Mouse (Mus musculus) left cerebral cortex, adult 18-20 months (tissue): ENCODE results near the gene Syt12. TPM values are rescaled to one million over a fixed set of nuclear protein-coding genes. Genes with fewer than 3 reads are reported as not detected.

ENCODE experiments used
- DNase-seq, 2 experiments: peaks; one replicate each; pipeline ENCODE4 v3.0.0; 2021 to 2022; ENCODE audit warnings: low spot score in 2 of 2, mixed read lengths in 1 of 2
- total RNA-seq, 2 experiments: library from RNA; stranded (reverse); gene quantifications; 2 replicates each; pipeline ENCODE4 v1.2.3; 2021

The Syt12 gene
- total RNA-seq, 2 experiments from 2014 or later: 38.2 to 55.8 TPM

GRCm38 (mm10) chr19:4451098-4451497 lies 26.1 kb downstream of the Syt12 start:
- no peak for DNase-seq

GRCm38 (mm10) chr19:4450666-4451065 lies 26.6 kb downstream of the Syt12 start:
- DNase-seq: no peak

- DNase-seq: no peak
Measured at GRCm38 (mm10) chr19:4449230-4449629, 28.0 kb downstream of the Syt12 start.

GRCm38 (mm10) chr19:4447445-4447844 lies 29.8 kb downstream of the Syt12 start:
- DNase-seq: no peak

- no peak for DNase-seq
Measured at GRCm38 (mm10) chr19:4446661-4447420, 30.4 kb downstream of the Syt12 start.

- DNase-seq: peak; percentile 67 to 68
Measured at GRCm38 (mm10) chr19:4442408-4442807, 34.8 kb downstream of the Syt12 start.

- no peak for DNase-seq
Measured at GRCm38 (mm10) chr19:4441621-4442161, 35.6 kb downstream of the Syt12 start.

GRCm38 (mm10) chr19:4441090-4441591 lies 36.1 kb downstream of the Syt12 start:
- DNase-seq: peak in 1 of 2 experiments; percentile 48

GRCm38 (mm10) chr19:4440222-4440621 lies 37.0 kb downstream of the Syt12 start:
- no peak for DNase-seq

- DNase-seq: no peak
Measured at GRCm38 (mm10) chr19:4439161-4439801, 38.0 kb downstream of the Syt12 start, which contains the start of gene Rhod. Gene Rhod, minus strand, starts transcription at chr19:4439432.

- DNase-seq: no peak
Measured at GRCm38 (mm10) chr19:4438791-4439160, 38.5 kb downstream of the Syt12 start.

- no peak for DNase-seq
Measured at GRCm38 (mm10) chr19:4437886-4438285, 39.4 kb downstream of the Syt12 start.

- DNase-seq: no peak
Measured at GRCm38 (mm10) chr19:4436254-4436653, 41.0 kb downstream of the Syt12 start.

- DNase-seq: no peak
Measured at GRCm38 (mm10) chr19:4434999-4435398, 42.2 kb downstream of the Syt12 start.

GRCm38 (mm10) chr19:4433756-4434155 lies 43.5 kb downstream of the Syt12 start:
- DNase-seq: no peak

GRCm38 (mm10) chr19:4430091-4430620 lies 47.1 kb downstream of the Syt12 start:
- no peak for DNase-seq

GRCm38 (mm10) chr19:4425610-4426366 lies 51.5 kb downstream of the Syt12 start:
- DNase-seq: peak in 1 of 2 experiments; percentile 27

GRCm38 (mm10) chr19:4423021-4423420 lies 54.2 kb downstream of the Syt12 start:
- DNase-seq: no peak

- no peak for DNase-seq
Measured at GRCm38 (mm10) chr19:4422581-4422980, 54.7 kb downstream of the Syt12 start.

GRCm38 (mm10) chr19:4420153-4420910 lies 56.9 kb downstream of the Syt12 start:
- DNase-seq: no peak
